Mouse (Mus musculus) neural tube, embryonic 15.5 days (tissue): Measurements from ENCODE around the gene Tmem109. TPM values are rescaled to one million over a fixed set of nuclear protein-coding genes. Genes with fewer than 3 reads are reported as not detected.

ENCODE experiments used
- ATAC-seq: fragments of 200-750 bp; cut with Nextera tagmentation; 2 replicates; pipeline ENCODE4 v1.8.0; 2017; ENCODE audit warnings: mild to moderate bottlenecking, moderate TSS enrichment, moderate library complexity; ENCODE audit not compliant: low FRiP score
- H3K27ac ChIP-seq: fragments of 300-500 bp; sonication (generic); replicated peaks from 2 replicates; pipeline ENCODE4 v1.5.1; 2015; ENCODE audit warnings: mild to moderate bottlenecking, inconsistent platforms
- H3K27me3 ChIP-seq: fragments of 300-500 bp; sonication (generic); replicated peaks from 2 replicates; pipeline ENCODE4 v1.6.1; 2015; ENCODE audit warnings: inconsistent platforms
- H3K36me3 ChIP-seq: fragments of 300-500 bp; sonication (generic); 2 replicates; pipeline ENCODE4 v1.6.1; 2015; ENCODE audit warnings: inconsistent platforms
- H3K4me1 ChIP-seq: fragments of 300-500 bp; sonication (generic); 2 replicates; pipeline ENCODE4 v1.6.1; 2015; ENCODE audit warnings: inconsistent platforms
- H3K4me2 ChIP-seq: fragments of 300-500 bp; sonication (generic); 2 replicates; pipeline ENCODE4 v1.6.1; 2015; ENCODE audit warnings: inconsistent platforms, mild to moderate bottlenecking, moderate library complexity
- H3K4me3 ChIP-seq: fragments of 300-500 bp; sonication (generic); replicated peaks from 2 replicates; pipeline ENCODE4 v1.5.1; 2015; ENCODE audit warnings: mild to moderate bottlenecking, inconsistent platforms
- H3K9ac ChIP-seq: fragments of 300-500 bp; sonication (generic); replicated peaks from 2 replicates; pipeline ENCODE4 v1.6.1; 2015; ENCODE audit warnings: mild to moderate bottlenecking, inconsistent platforms
- H3K9me3 ChIP-seq: fragments of 300-500 bp; sonication (generic); replicated peaks from 2 replicates; pipeline ENCODE4 v1.6.1; 2016; ENCODE audit warnings: inconsistent platforms
- WGBS: fragments of 180-500 bp; shearing (Covaris S2); methylation state at CpG from one replicate; pipeline ENCODE4 v1.1.7; 2015; ENCODE audit warnings: mixed read lengths; 5-methylcytosine and 5-hydroxymethylcytosine counted together
- polyA plus RNA-seq: library from polyadenylated mRNA; unstranded; fragments of >200 nt; fragmentation: Nextera tagmentation; extraction: Ambion mirVana; gene quantifications from 2 replicates; pipeline ENCODE4 v1.2.1, GENCODE M21; 2015

The Tmem109 gene
- polyA plus RNA-seq, 1 experiment from 2014 or later = 44.5 TPM

DNA sequence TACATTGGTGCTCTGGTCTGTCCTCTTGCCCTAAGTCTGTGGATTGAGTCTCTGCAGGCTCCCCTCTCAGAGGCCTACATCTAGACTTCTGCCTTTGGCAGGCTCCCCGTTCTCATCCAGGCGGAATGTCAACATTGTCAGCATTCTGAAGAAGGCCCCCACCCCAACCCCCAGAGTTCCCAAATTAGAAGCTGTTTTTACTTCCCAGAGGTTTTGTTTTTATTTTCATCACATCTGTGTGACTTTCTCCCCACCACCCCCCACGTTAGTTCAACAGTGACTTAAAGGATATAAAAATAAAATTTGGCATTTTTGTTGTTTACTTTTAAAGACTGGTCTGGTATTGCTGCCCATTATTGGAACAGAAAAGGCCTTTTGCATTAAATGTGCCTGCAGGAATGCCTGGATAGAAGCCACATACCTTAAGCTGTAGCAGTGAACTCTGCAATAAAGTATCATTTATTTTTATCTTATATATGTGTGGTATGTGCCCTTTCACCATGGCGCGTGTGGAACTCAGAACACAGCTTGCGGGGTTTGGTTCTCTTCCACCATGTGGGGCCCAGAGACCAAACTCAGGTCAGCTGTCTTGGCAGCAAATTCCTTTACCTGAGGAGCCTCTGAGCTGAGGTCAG, 27.4 kb upstream of the Tmem109 start:
- H3K4me2 ChIP-seq = no peak overlapping the region
- 90% methylated on average over 6 of the region's 6 CpGs for WGBS
- no peak overlapping the region for H3K4me3 ChIP-seq
- H3K9ac ChIP-seq = no peak overlapping the region
- H3K4me1 ChIP-seq = no peaks in the 10 kb centered on the region
- H3K27ac ChIP-seq = no peak overlapping the region
- no peaks in the 10 kb centered on the region for H3K9me3 ChIP-seq
- ATAC-seq = no peak
- H3K36me3 ChIP-seq = peaks cover 37% of the 10 kb centered on the region
- no peaks in the 10 kb centered on the region for H3K27me3 ChIP-seq

DNA sequence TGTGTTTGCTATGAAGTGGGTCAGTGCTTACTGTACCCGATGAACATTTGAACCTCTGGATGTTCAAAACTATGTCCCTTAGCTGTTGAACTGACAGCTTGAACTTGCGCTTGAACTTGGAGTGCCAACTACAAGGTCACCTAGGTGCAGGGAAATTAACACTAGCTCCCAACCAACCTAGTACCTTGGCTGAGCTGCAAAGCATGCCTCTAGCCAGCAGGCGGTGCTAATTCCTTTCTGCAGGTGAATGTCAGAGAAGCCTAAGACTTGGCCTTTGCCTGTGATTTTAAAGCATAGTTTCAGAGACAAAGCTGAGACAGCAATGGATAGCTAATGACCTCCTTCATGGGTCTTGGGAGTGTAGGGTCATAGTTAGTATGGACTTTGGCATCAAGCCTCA, 26.1 kb upstream of the Tmem109 start:
- H3K4me2 ChIP-seq = no peak overlapping the region
- H3K27ac ChIP-seq = no peak overlapping the region
- no peaks in the 10 kb centered on the region for H3K4me1 ChIP-seq
- no peaks in the 10 kb centered on the region for H3K27me3 ChIP-seq
- WGBS = 62% methylated on average over 3 of the region's 3 CpGs
- ATAC-seq = peak; percentile 60; the same call in 1 of the 2 replicates
- no peaks in the 10 kb centered on the region for H3K9me3 ChIP-seq
- peaks cover 50% of the 10 kb centered on the region for H3K36me3 ChIP-seq
- H3K4me3 ChIP-seq = no peak overlapping the region
- no peak overlapping the region for H3K9ac ChIP-seq

- H3K27me3 ChIP-seq = no peaks in the 10 kb centered on the region
- 82% methylated on average over 5 of the region's 5 CpGs for WGBS
- H3K4me2 ChIP-seq = no peak overlapping the region
- ATAC-seq = no peak
- no peaks in the 10 kb centered on the region for H3K4me1 ChIP-seq
- H3K9ac ChIP-seq = no peak overlapping the region
- H3K36me3 ChIP-seq = peaks cover 73% of the 10 kb centered on the region
- no peak overlapping the region for H3K4me3 ChIP-seq
- H3K9me3 ChIP-seq = no peaks in the 10 kb centered on the region
- no peak overlapping the region; the same call in 1 of the 2 replicates for H3K27ac ChIP-seq
Observed at GRCm38 (mm10) chr19:10905728-10906000, 23.9 kb upstream of the Tmem109 start.

- H3K4me3 ChIP-seq = no peak overlapping the region
- no peaks in the 10 kb centered on the region for H3K27me3 ChIP-seq
- H3K4me1 ChIP-seq = no peaks in the 10 kb centered on the region
- H3K36me3 ChIP-seq = peaks cover 78% of the 10 kb centered on the region
- H3K9ac ChIP-seq = 0 out of 2 replicates have a peak overlapping the region, but pooled peaks have one; percentile 7
- no peaks in the 10 kb centered on the region for H3K9me3 ChIP-seq
- WGBS = 69% methylated on average over 7 of the region's 7 CpGs
- no peak; the same call in 1 of the 2 replicates for ATAC-seq
- H3K4me2 ChIP-seq = no peak overlapping the region
- no peak overlapping the region; the same call in 1 of the 2 replicates for H3K27ac ChIP-seq
Observed at GRCm38 (mm10) chr19:10904927-10905727, 23.3 kb upstream of the Tmem109 start.

- no peaks in the 10 kb centered on the region for H3K9me3 ChIP-seq
- no peak overlapping the region for H3K4me2 ChIP-seq
- no peaks in the 10 kb centered on the region for H3K27me3 ChIP-seq
- no peak overlapping the region for H3K27ac ChIP-seq
- H3K9ac ChIP-seq = 0 out of 2 replicates have a peak overlapping the region, but pooled peaks have one; percentile 7
- H3K4me3 ChIP-seq = no peak overlapping the region
- H3K36me3 ChIP-seq = peaks cover 84% of the 10 kb centered on the region
- H3K4me1 ChIP-seq = no peaks in the 10 kb centered on the region
- ATAC-seq = no peak
- WGBS = 93% methylated on average over 5 of the region's 5 CpGs
Observed at GRCm38 (mm10) chr19:10904512-10904911, 22.7 kb upstream of the Tmem109 start.

DNA sequence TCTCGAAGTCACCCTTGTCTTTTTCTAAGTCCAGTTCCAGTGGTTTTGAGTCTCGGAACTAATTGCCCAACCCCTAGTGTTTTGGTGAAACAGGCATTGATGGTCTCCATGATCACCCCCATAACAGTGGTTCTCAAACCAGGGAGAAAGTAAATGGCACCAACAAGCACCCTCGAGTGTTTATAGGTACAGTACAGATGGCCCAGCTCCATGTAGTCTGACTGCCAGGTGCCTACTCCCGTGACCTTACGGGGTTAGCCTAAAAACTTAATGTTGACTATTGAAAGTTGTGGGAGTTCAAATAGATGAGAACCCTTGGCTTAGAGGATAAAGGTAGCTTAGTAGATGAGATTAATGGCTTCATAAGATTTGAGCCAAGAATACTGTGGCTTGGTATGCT, 19.2 kb upstream of the Tmem109 start:
- no peak overlapping the region for H3K4me3 ChIP-seq
- H3K27me3 ChIP-seq = no peaks in the 10 kb centered on the region
- no peak overlapping the region for H3K9ac ChIP-seq
- no peak for ATAC-seq
- H3K27ac ChIP-seq = no peak overlapping the region
- peaks cover 85% of the 10 kb centered on the region for H3K36me3 ChIP-seq
- H3K4me2 ChIP-seq = no peak overlapping the region
- WGBS = 94% methylated on average over 5 of the region's 5 CpGs
- H3K4me1 ChIP-seq = peaks cover 17% of the 10 kb centered on the region
- H3K9me3 ChIP-seq = no peaks in the 10 kb centered on the region

DNA sequence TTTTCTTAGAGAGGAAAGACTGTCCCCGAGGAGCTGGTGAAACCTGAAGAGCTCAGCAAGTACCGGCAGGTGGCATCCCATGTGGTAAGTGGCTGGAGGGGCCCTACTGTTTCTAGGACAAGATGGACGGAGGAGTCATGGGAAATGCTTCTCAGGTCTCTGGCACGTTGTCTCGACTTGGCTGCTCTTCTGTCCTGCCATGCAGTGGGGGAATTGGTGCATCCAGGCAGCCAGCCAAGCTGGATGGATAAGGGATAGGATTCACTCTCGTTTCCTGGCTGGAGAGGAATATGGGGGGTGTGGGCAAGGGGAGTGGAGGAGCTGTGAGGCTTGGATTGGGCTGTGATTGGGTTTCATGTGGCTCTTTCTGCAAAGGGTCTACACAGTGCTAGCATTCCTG, 18.5 kb upstream of the Tmem109 start:
- Histone ChIP-seq H3K9ac (no peak overlapping the region), H3K4me2 (no peak overlapping the region), H3K27ac (no peak overlapping the region), H3K9me3 (no peaks in the 10 kb centered on the region), H3K36me3 (peaks cover 78% of the 10 kb centered on the region), H3K27me3 (no peaks in the 10 kb centered on the region), H3K4me3 (no peak overlapping the region), H3K4me1 (peaks cover 20% of the 10 kb centered on the region)
- ATAC-seq = no peak
- WGBS = 80% methylated on average over 6 of the region's 6 CpGs

DNA sequence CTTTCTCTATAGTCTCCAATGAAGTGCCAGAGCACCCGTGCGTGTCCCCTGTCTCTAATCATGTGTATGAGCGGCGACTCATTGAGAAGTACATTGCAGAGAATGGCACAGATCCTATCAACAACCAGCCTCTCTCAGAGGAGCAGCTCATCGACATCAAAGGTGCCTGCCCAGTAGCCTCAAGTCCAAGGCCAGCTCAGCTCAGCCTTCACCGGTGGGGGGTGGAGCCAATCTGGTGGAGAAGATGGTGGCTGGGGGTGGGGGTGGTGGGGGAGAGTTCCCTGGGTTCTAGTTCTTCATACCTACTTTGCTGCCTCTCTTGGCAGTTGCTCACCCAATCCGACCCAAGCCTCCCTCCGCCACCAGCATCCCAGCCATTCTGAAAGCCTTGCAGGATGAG, 15.7 kb upstream of the Tmem109 start:
- no peak overlapping the region for H3K9ac ChIP-seq
- WGBS = 90% methylated on average over 8 of the region's 8 CpGs

GRCm38 (mm10) chr19:10896849-10897248, 15.0 kb upstream of the Tmem109 start:
- 85% methylated on average over 7 of the region's 7 CpGs for WGBS
- no peaks in the 10 kb centered on the region for H3K27me3 ChIP-seq
- H3K27ac ChIP-seq = no peak overlapping the region
- peak overlapping the region; percentile 85 for H3K4me3 ChIP-seq
- no peak for ATAC-seq
- H3K36me3 ChIP-seq = peaks cover 44% of the 10 kb centered on the region
- no peaks in the 10 kb centered on the region for H3K9me3 ChIP-seq
- H3K4me2 ChIP-seq = peak overlapping the region; percentile 85
- H3K4me1 ChIP-seq = peaks cover 24% of the 10 kb centered on the region
- H3K9ac ChIP-seq = peak overlapping the region; percentile 90

More for the DNA sequence above, 15.7 kb upstream of the Tmem109 start:
- ATAC-seq = no peak
- Histone ChIP-seq H3K9me3 (no peaks in the 10 kb centered on the region), H3K27me3 (no peaks in the 10 kb centered on the region), H3K36me3 (peaks cover 50% of the 10 kb centered on the region), H3K27ac (no peak overlapping the region), H3K4me1 (peaks cover 24% of the 10 kb centered on the region), H3K4me2 (no peak overlapping the region; the same call in 1 of the 2 replicates), H3K4me3 (no peak overlapping the region)

- H3K27ac ChIP-seq = peak overlapping the region; percentile 90
- H3K9ac ChIP-seq = peak overlapping the region; percentile 90
- no peaks in the 10 kb centered on the region for H3K9me3 ChIP-seq
- peaks cover 24% of the 10 kb centered on the region for H3K4me1 ChIP-seq
- H3K36me3 ChIP-seq = peaks cover 33% of the 10 kb centered on the region
- ATAC-seq = peak; percentile 4; the same call in 1 of the 2 replicates
- peak overlapping the region; percentile 85 for H3K4me3 ChIP-seq
- no peaks in the 10 kb centered on the region for H3K27me3 ChIP-seq
- peak overlapping the region; percentile 85 for H3K4me2 ChIP-seq
- WGBS = 1% methylated on average over 16 of the region's 16 CpGs
Observed at GRCm38 (mm10) chr19:10895708-10896107, 13.9 kb upstream of the Tmem109 start.

- H3K9me3 ChIP-seq = no peaks in the 10 kb centered on the region
- peak; percentile 96 for ATAC-seq
- no peaks in the 10 kb centered on the region for H3K27me3 ChIP-seq
- H3K9ac ChIP-seq = peak within 1 kb of the TSS; percentile 90
- peaks cover 24% of the 10 kb centered on the region for H3K4me1 ChIP-seq
- H3K36me3 ChIP-seq = peaks cover 26% of the 10 kb centered on the region
- H3K4me2 ChIP-seq = peak within 1 kb of the TSS; percentile 85
- H3K27ac ChIP-seq = peak within 1 kb of the TSS; percentile 90
- under 1% methylated on average over 43 of the region's 43 CpGs for WGBS
- peak within 1 kb of the TSS; percentile 85 for H3K4me3 ChIP-seq
Observed at GRCm38 (mm10) chr19:10895016-10895528, 13.3 kb upstream of the Tmem109 start, which contains the start of gene Prpf19. TSS of gene Prpf19 (plus strand) at chr19:10895231.

DNA sequence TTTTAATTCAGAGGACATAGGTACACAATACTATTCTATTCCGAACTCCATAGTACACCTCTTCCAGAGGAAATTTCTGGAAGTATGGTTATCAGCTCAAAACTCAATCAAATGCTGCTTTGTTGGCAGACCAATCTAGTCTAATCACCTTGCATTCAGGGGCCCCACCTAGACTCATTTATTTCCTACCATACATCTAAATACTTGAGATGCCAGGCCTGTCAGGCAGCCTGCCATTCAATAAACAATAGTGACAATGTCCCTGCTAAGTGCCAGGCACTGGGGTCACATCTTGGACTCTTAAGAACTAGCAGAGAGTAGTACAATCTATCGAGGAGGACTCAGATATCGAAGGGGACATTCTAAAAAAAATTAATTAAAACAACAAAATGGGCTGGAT, 10.4 kb upstream of the Tmem109 start:
- Histone ChIP-seq H3K9me3 (no peaks in the 10 kb centered on the region), H3K27me3 (no peaks in the 10 kb centered on the region), H3K36me3 (no peaks in the 10 kb centered on the region), H3K4me1 (peaks cover 18% of the 10 kb centered on the region), H3K27ac (no peak overlapping the region), H3K9ac (no peak overlapping the region), H3K4me3 (no peak overlapping the region), H3K4me2 (no peak overlapping the region)
- WGBS = 94% methylated on average over 3 of the region's 3 CpGs
- ATAC-seq = no peak
